Mouse (Mus musculus) lung, postnatal 10 days (tissue): ENCODE data around the gene Cspg5.

ENCODE experiments used
- DNase-seq: peaks from one replicate; pipeline ENCODE4 v3.0.0; 2021

Gene Cspg5

GRCm38 (mm10) chr9:110243221-110243833, at the start of gene Cspg5:
TSS of gene Cspg5 (plus strand) at chr9:110243783.
- DNase-seq: no peak

DNA sequence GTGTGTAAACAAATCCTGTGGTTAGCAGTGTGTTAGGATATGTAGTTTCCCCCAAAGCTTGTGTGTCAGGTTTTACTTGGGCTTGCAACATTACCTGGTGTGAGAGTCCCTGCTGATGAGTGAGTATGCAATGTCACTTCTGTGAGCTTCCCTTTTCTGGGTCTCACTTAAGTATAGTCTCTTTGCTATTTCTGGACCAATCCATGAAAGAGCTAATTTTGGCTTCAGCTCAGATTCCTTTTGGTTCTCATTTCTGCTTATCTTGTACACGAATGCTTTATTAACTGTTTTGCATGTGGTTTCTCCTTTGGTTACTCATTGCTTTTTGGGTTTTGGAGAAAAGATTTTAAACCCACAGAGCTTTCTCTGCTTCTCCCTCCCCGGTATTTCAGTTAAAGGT, 43.7 kb upstream of the Cspg5 start:
- DNase-seq: no peak

GRCm38 (mm10) chr9:110205526-110206404, 37.8 kb upstream of the Cspg5 start:
- no peak for DNase-seq

DNA sequence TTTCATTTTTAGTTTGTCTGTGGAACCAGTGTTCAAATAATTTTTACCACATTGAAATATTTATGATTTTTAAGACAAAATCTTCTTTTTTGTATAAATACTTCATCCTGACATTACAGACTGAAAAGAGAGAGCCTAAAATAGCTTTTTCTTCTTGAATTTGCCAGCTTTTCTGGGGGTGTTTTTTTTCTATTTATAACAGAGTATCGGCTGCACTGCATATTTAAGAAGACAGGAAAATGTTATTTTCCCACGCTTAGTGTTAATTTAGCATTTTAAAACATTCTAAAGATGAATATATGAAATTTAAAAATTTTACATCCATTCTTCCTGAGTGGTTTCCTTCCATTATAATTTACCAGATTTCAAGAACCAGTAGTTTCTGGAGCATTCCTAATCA, 37.1 kb upstream of the Cspg5 start:
- DNase-seq: no peak

DNA sequence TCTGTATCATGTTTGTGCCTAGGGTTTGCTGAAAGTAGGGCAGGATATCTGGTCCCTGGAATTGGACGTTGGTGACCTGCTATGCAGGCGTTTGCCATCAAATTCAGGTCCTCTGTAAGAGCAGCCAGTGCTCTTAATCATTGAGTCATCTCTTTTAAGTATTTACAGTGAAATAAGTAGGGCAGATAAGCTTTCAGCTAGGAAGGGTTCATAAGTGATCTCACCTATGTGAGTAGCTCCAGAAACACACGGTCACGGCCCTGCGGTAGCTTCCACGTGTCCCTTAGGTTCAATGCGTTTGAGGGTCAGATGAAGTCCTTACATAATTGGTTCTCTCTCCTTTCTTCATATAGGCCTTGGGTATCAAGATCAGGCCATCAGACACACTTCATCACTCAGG, 35.3 kb upstream of the Cspg5 start:
- no peak for DNase-seq

DNA sequence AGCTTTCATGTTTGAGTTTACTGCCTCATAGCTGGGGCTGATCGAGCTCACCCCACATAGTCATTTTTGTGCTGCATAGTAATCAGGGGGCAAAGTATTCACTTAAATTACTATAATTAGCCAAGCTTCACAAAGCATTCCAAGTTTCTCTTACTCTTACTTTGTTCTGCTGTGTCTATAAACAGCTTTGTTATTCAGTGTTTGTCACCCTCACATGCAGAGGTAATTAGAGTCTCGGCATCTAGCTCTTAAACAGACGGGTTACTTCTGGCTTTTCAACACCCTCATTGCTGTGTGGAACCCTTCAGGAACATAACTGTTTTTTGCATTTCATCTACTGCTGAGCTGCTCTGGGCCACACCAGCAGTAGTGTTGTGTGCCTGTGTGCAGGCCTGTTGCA, 34.6 kb upstream of the Cspg5 start:
- DNase-seq: no peak

- no peak for DNase-seq
Observed at GRCm38 (mm10) chr9:110224273-110224672, 19.3 kb upstream of the Cspg5 start.

DNA sequence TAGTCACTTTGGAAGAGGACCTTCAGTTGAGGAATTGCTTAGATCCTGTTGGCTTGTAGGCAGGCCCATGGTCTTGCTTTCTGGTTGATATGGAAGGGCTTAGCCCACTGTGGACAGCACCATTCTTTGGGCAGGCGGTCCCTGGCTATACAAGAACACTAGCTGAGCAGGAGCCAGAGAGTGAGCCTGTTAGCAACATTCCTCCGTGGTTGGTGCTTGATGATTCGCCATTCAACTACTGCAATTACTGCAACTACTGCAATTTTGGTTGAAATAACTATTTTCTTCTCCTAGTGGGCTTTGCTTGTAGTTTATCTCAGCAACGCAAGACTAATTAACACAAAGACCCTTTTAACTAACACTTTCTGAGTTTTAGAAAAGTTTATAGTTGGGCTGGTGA, 17.4 kb upstream of the Cspg5 start:
- no peak for DNase-seq

DNA sequence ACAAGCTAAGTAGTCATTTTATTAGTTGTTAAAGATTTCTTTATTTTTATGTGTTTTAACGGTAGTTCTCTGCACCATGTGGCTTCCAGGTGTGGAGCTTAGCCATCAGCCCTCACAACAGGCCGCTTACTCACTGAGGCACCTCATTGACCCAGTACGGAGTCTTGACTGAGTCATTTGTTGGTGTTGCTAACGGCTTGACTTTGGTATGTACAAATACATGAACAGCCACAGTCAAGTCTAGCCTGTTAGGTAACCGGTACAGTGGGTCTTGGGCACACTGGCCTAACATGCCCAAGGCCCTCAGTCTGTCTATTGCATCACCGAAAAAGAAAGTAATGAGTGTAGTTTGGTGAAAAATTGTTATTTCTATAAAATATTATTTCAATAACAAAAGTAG, 14.9 kb upstream of the Cspg5 start:
- no peak for DNase-seq

- DNase-seq: no peak
Observed at GRCm38 (mm10) chr9:110229112-110229511, 14.5 kb upstream of the Cspg5 start.

GRCm38 (mm10) chr9:110229566-110230248, 13.9 kb upstream of the Cspg5 start:
- DNase-seq: no peak

DNA sequence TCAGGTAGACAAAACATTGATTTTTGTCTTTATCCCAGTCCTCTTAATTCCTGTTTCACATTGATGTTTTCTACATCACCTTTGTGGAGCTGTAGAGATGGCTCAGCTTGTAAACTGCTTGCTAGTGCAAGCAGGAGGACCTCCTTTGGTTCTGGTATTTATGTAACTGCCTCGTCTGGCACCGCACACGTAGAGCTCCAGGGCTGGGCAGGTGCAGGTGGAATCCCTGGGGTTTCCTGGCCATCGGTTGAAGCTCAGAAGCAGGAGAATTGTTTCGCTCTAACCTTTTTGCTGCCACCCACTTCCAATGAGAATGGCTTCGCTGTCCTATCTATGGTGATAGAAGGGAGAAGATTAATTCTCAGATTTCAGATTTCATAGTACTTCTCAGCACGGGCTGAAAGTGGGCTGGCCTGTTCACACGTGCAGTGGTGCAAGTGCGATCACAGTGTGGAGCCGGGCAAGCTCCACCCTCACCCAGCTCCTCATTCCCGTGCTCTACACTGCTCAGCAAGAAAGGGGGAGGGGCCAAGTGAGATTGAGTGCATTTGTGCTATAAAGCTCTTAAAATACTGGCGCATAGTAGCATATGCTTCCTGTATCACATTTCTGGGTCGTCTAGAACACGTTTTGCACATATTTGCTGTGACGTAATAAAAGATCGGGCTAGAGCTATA, 13.1 kb upstream of the Cspg5 start:
- DNase-seq: peak; percentile 12

DNA sequence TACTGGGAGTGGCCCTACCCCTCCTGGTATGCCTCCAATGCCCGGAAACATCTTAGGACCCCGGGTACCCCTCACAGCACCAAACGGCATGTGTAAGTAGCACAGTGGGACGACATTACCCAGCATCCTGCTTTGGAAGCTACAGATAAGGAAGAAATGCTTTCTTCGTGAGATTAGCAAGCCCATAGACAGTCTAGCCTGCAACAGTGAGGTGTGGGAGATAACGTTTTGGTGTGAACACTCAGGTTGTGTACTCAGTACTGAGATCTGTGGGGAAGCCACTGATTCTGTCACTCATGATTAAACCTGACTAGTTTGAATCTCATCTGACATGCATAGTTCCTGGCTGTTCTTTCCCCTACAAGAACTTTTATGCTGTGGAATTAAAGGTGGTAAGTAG, 8.6 kb upstream of the Cspg5 start:
- DNase-seq: no peak

DNA sequence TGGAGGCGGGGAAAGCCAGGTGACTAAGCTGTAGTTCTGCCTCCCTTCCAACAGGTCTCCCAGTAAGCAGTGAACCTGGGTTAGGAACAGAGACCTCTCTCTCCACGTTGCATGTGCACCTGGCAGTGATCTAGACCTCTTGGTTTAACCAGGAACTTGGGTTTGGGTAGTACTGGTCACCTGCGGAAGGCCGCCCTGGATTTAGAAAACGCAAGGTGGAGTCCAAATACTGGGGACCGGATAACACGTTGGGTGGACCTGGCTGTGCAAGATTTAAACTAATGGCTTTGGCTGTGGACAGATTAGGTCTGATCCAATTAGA, 945 bp downstream of the Cspg5 start:
- no peak for DNase-seq

DNA sequence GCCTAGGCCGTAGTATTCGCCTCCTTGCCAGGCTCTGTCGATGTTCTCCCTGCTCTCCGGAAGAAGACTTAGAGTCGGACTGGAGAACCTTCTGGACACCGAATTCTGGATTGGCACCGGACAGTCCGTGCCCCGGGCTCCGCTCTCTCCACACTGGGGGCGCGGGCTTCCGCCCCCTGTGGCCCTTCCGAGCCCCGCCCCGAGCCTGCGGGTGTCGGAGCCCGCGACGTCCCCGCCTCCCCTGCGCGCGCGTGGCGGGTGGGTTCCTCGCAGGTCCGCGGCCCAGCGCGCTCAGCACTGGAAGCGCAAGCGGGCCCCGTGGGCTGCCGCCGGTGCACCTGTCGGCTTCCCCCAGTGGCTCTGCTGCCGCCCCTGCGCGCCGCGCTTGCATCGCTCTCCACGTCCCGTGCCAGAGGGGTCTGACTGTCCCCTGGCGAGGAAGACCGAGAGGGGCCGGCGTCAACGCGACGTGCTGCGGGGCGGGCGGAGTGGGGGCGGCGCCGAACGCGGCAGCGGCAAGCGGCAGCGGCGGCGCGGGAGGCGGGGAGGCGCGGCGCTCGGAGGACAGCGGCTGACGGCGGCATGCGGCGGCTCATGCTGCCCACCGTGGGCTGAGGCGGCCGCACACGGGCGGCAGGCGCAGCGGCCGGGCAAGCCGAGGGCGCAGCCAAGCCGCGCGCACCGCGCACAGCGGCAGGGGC, 1.5 kb downstream of the Cspg5 start:
- DNase-seq: peak; percentile 45

DNA sequence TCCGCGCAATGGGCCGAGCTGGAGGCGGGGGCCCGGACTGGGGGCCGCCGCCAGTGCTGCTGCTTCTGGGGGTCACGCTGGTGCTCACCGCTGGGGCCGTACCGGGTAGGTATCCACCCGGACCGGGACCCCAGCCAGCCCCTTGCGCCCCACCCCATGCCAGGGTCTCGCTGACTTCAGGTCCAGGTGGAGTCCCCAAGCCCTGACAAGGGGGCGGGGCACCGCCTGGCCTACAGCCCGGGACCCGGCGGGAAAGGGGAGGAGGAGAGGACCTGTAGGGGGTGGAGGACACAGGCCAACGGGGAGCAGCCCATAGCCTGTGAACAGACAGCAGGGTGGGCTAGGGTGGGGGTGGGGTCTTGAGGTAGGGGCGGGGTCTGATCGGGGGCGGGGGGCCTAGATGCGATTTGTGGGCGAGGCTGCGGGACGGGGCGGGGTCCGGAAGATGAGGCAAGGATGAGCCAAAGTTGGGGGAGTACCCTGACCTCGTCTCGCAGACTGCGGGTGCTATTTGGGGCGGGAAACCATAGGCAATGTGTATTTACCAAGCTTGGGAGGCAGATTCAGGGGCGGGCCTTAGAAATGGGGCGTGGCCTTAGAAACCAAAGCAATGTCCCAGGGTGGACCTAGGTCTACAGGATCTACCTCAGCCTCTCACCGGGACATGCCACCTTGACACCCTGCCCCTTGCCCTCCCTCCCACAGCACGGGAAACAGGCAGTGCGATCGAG, 2.2 kb downstream of the Cspg5 start:
- DNase-seq: peak; percentile 63

DNA sequence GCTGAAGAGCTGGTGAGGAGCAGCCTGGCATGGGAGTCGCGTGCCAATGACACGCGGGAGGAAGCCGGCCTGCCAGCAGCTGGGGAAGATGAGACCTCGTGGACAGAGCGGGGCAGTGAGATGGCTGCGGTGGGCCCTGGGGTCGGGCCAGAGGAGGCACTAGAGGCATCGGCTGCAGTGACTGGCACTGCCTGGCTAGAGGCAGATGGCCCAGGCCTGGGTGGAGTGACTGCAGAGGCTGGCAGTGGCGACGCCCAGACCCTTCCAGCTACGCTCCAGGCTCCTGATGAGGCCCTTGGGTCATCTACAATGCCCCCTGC, 2.7 kb downstream of the Cspg5 start:
- DNase-seq: no peak

GRCm38 (mm10) chr9:110247049-110247448, 3.5 kb downstream of the Cspg5 start:
- DNase-seq: no peak

DNA sequence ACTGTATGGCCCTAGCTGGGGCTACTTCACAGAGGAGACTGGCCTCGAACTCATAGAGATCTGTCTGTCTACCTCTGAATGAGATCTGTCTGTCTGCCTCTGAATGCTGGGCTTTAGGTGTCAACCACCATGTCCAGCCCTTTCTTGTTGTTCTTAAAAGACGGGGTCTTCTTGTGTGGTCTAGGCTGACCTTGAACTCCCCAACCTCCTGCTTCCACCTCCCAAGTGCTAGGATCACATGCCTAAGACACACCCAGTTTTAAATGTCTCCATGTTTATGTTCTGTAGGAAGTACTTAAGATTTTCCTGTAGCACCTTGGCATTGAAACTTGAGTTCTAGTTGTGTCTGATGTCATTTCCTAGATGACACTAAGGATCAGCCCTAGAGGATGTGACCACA, 5.3 kb downstream of the Cspg5 start:
- no peak for DNase-seq

DNA sequence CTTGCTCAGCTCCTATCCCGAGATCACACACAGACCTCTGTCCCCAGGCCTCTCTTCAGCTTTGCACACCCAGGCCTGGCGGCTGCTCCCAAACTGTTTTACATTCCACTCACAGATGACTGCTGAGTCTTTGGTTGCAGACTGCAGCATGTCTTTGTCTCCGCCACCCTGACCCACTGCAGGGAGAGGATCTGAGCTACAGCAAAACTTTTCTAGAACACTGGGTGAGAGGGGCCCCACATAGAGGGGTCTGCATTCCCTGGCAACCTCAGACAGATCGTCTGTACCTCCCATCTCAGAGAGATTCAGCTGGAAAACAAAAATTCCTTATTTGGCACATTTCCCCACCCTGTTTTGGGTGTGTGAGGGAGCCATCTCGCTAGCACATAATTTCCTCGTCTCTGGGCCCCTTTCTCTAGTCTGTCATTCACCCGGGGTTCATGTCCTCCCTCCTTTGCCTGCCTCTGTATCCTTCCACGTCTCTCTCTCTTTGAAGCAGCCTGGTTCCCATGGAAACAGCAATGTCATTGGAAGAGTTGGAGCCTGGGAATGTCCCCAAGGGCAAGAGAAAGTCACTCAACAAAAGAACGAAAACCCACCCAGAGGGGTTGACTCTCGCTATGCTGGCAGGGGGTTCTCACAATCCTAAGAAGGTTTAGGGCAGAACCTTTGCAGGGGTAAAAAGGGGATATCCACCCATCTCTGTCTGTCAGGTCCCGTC, 6.4 kb downstream of the Cspg5 start:
- peak; percentile 37 for DNase-seq

- no peak for DNase-seq
Observed at GRCm38 (mm10) chr9:110250776-110251175, 7.2 kb downstream of the Cspg5 start.
